8 mouse cellular contexts compared by ENCODE assay signal in genomic region chr11:4260463-4261187, GRCm38 (mm10). TPM values are rescaled to one million over a fixed set of nuclear protein-coding genes. Genes with fewer than 3 reads are reported as not detected.
A peak's percentile ranks its signal among the peaks of the same experiment; 100 is the strongest.
DNase-seq lines count a peak whose midpoint lies in the region; ATAC-seq and TF ChIP-seq lines count a peak whose summit lies in the region.

No protein-coding gene starts in this region.

- H3K4me3 ChIP-seq in hindbrain, embryonic 10.5 days: no peak overlapping the region
- H3K4me3 ChIP-seq in hindbrain, embryonic 11.5 days (ENCODE audit: low read depth, low read length): no peak overlapping the region
- peak overlapping the region; percentile 38 for H3K4me3 ChIP-seq in bone marrow, adult 2 months (replicated peaks; ENCODE audit: control insufficient read depth, low read depth, low read length)
- no peak overlapping the region for H3K4me3 ChIP-seq in limb, embryonic 15.5 days

- no peak for TF ChIP-seq POLR2A in bone marrow, adult 2 months (IDR thresholded peaks at IDR 0.05; ENCODE audit: borderline replicate concordance, control insufficient read depth, low read depth, low read length)

- DNase-seq in hindbrain, embryonic 10.5 days (ENCODE audit: low spot score): no peak
- DNase-seq in hindbrain, embryonic 11.5 days (ENCODE audit: low spot score): no peak
- DNase-seq in heart, postnatal 14 days: peak; percentile 54 to 75
- peak; percentile 55 for DNase-seq in naive thymus-derived CD4-positive, alpha-beta T cell, adult 2 months (ENCODE audit: low read depth)
- no peak for DNase-seq in right cerebral cortex, postnatal 14 days
- no peak for DNase-seq in left cerebral cortex, adult 8-10 months (ENCODE audit: low spot score in 2 of 2)

- H3K4me1 ChIP-seq in hindbrain, embryonic 10.5 days (replicated peaks): peaks cover 41% of the 10 kb centered on the region
- 0 out of 2 replicates have a peak, but pooled peaks cover 4% of the 10 kb centered on the region for H3K4me1 ChIP-seq in hindbrain, embryonic 11.5 days (replicated peaks; ENCODE audit: control insufficient read depth, insufficient read depth, low read length)
- H3K4me1 ChIP-seq in bone marrow, adult 2 months (ENCODE audit: control insufficient read depth, insufficient read depth, low read length): peaks cover 3% of the 10 kb centered on the region; the same call in 1 of the 2 replicates
- H3K4me1 ChIP-seq in limb, embryonic 15.5 days: peaks cover 57% of the 10 kb centered on the region

- peak; percentile 28; the same call in 1 of the 2 replicates for TF ChIP-seq CTCF in bone marrow, adult 2 months (IDR thresholded peaks at IDR 0.05; ENCODE audit: control insufficient read depth, insufficient read depth, low read length)

- no peak overlapping the region for H3K4me2 ChIP-seq in hindbrain, embryonic 11.5 days (replicated peaks; ENCODE audit: low read depth, low read length)
- peak overlapping the region; percentile 25 for H3K4me2 ChIP-seq in limb, embryonic 15.5 days

- no peaks in the 10 kb centered on the region for H3K36me3 ChIP-seq in hindbrain, embryonic 10.5 days
- H3K36me3 ChIP-seq in hindbrain, embryonic 11.5 days (ENCODE audit: control insufficient read depth, insufficient read depth, low read length): no peaks in the 10 kb centered on the region
- H3K36me3 ChIP-seq in limb, embryonic 15.5 days: no peaks in the 10 kb centered on the region

- peaks cover 42% of the 10 kb centered on the region for H3K27me3 ChIP-seq in hindbrain, embryonic 10.5 days (ENCODE audit: insufficient read depth, poor library complexity, severe bottlenecking)
- peaks cover 10% of the 10 kb centered on the region for H3K27me3 ChIP-seq in hindbrain, embryonic 11.5 days (ENCODE audit: control insufficient read depth, insufficient read depth, low read length)
- peaks cover 17% of the 10 kb centered on the region for H3K27me3 ChIP-seq in limb, embryonic 15.5 days

- no peak for ATAC-seq in hindbrain, embryonic 11.5 days (ENCODE audit: low FRiP score)
- ATAC-seq in limb, embryonic 15.5 days (ENCODE audit: insufficient number of reproducible peaks, low FRiP score, low TSS enrichment, low read depth): no peak

- WGBS in hindbrain, embryonic 10.5 days: 71% methylated on average over 14 of the region's 14 CpGs
- WGBS in hindbrain, embryonic 11.5 days: 64% methylated on average over 14 of the region's 14 CpGs
- 3% methylated on average over 14 of the region's 14 CpGs for WGBS in bone marrow, adult 2 months
- WGBS in limb, embryonic 15.5 days: 17% methylated on average over 14 of the region's 14 CpGs

- intact Hi-C loops in heart, postnatal 14 days (cut with DNase I): no loop called here

- H3K27ac ChIP-seq in hindbrain, embryonic 10.5 days: peak overlapping the region; percentile 17; the same call in 1 of the 2 replicates
- H3K27ac ChIP-seq in hindbrain, embryonic 11.5 days (ENCODE audit: low read depth, low read length): no peak overlapping the region
- peak overlapping the region; percentile 19; the same call in 1 of the 2 replicates for H3K27ac ChIP-seq in bone marrow, adult 2 months (ENCODE audit: control insufficient read depth, insufficient read depth, low read depth, low read length, poor library complexity)
- 0 out of 2 replicates have a peak overlapping the region, but pooled peaks have one; percentile 1 for H3K27ac ChIP-seq in limb, embryonic 15.5 days

- no peaks in the 10 kb centered on the region for H3K9me3 ChIP-seq in hindbrain, embryonic 10.5 days
- H3K9me3 ChIP-seq in hindbrain, embryonic 11.5 days (ENCODE audit: control insufficient read depth, low read length): no peaks in the 10 kb centered on the region
- no peaks in the 10 kb centered on the region for H3K9me3 ChIP-seq in limb, embryonic 15.5 days

- no peak overlapping the region for H3K9ac ChIP-seq in hindbrain, embryonic 11.5 days (ENCODE audit: low read depth, low read length)
- no peak overlapping the region for H3K9ac ChIP-seq in limb, embryonic 15.5 days

RNA-seq across cellular contexts. Expression of gene Lif, which starts 3.3 kb away (rescaled TPM):
- 0.05 and 0.09 TPM in 2 replicates for polyA plus RNA-seq in hindbrain, embryonic 10.5 days (2016; fragmentation: Nextera tagmentation; extraction: Ambion mirVana)
- polyA plus RNA-seq in hindbrain, embryonic 11.5 days (2014; fragmentation: Nextera tagmentation; extraction: Ambion mirVana): not detected in 2 replicates
- 0.70 TPM in 1 of 2 replicates, not detected in the other for polyA plus RNA-seq in bone marrow, adult 2 months (2011; ENCODE audit: insufficient read depth, insufficient read length, low replicate concordance, missing spikeins)
- under 1 TPM; 0.14 to 0.37 TPM for total RNA-seq in heart, postnatal 14 days (2021)
- 0.49 and 0.53 TPM in 2 replicates for polyA plus RNA-seq in limb, embryonic 15.5 days (2015; fragmentation: Nextera tagmentation; extraction: Ambion mirVana)
- 1 to 10 TPM in 1 of 4 experiments, under 1 TPM in 3; 0.66 to 1.3 (median 0.94) TPM for total RNA-seq in left cerebral cortex, adult 8-10 months (2022)

RNA-seq across cellular contexts. Expression of gene Osm, which starts 24.4 kb away (rescaled TPM):
- 0.09 TPM in 1 of 2 replicates, not detected in the other for polyA plus RNA-seq in hindbrain, embryonic 10.5 days (2016; fragmentation: Nextera tagmentation; extraction: Ambion mirVana)
- not detected in 2 replicates for polyA plus RNA-seq in hindbrain, embryonic 11.5 days (2014; fragmentation: Nextera tagmentation; extraction: Ambion mirVana)
- 2.2 and 5.1 TPM in 2 replicates for polyA plus RNA-seq in bone marrow, adult 2 months (2011; ENCODE audit: insufficient read depth, insufficient read length, low replicate concordance, missing spikeins)
- under 1 TPM in 1 of 2 experiments, not detected in 1; 0.10 TPM for total RNA-seq in heart, postnatal 14 days (2021)
- polyA plus RNA-seq in limb, embryonic 15.5 days (2015; fragmentation: Nextera tagmentation; extraction: Ambion mirVana): 0.12 and 0.23 TPM in 2 replicates
- under 1 TPM in 2 of 4 experiments, not detected in 2; 0.53 to 0.55 TPM for total RNA-seq in left cerebral cortex, adult 8-10 months (2022)

RNA-seq across cellular contexts. Expression of gene Castor1, which starts 42.6 kb away (rescaled TPM):
- polyA plus RNA-seq in hindbrain, embryonic 10.5 days (2016; fragmentation: Nextera tagmentation; extraction: Ambion mirVana): 2.7 and 3.6 TPM in 2 replicates
- 2.1 and 3.4 TPM in 2 replicates for polyA plus RNA-seq in hindbrain, embryonic 11.5 days (2014; fragmentation: Nextera tagmentation; extraction: Ambion mirVana)
- polyA plus RNA-seq in bone marrow, adult 2 months (2011; ENCODE audit: insufficient read depth, insufficient read length, low replicate concordance, missing spikeins): 2.6 TPM in 1 of 2 replicates, not detected in the other
- total RNA-seq in heart, postnatal 14 days (2021): 10 to 100 TPM in 1 of 2 experiments, 1 to 10 TPM in 1; 8.3 to 11.4 TPM
- polyA plus RNA-seq in limb, embryonic 15.5 days (2015; fragmentation: Nextera tagmentation; extraction: Ambion mirVana): 15.2 and 20.6 TPM in 2 replicates
- total RNA-seq in left cerebral cortex, adult 8-10 months (2022): 1 to 10 TPM; 3.1 to 5.9 (median 4.4) TPM

Comparison
In these comparisons a context has a peak if more than half of its experiments do, and no peak if none do; other contexts are left out.
1. DNase-seq: peak in heart, postnatal 14 days (2 of 2) and naive thymus-derived CD4-positive, alpha-beta T cell, adult 2 months (single experiment); none in hindbrain, embryonic 10.5 days (single experiment), hindbrain, embryonic 11.5 days (single experiment), right cerebral cortex, postnatal 14 days (single experiment) and left cerebral cortex, adult 8-10 months (0 of 2).